Mouse (Mus musculus): ENCODE measurements around the gene Slco4c1.

The Slco4c1 gene

DNA sequence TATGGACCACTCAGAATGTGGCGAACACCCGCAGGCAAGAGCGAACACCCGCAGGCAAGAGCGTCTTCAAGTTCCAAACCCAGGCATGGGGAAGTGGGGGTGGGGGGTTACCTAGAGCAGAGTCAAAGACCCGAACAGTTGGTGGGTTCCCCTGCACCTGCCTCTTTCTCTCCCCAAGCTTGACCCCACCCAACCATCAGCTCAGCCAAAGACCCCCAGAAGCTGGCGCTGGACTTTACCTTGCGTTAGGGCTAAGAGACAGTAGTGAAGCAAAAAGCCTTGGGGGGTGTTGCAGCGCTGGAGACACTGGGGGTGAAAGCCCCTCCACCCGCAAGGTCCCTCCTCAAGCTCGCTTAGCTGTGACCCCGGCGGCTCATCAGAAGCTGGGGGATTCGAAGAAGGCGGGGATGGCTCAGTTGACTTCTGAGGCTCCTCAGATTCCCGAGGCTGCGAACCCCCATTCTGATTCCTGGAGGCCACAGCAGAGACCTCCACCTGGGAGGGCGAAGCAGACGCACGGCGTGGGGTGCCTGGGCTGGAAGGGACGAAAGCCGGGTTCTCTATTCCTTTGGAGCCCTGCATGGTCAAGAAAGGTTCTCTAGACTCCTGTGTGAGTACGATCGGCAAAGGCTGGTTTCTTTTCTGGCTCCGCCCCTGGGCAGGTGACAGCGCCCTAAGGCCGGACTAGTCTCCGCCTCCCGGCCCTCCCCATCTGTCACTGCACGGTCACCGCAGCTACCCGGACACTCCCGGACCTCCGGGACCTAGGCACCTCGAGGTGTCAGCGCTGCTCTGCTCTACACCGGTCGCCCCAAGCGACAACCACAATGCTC is at the start of gene Slco4c1:
TSS of gene Slco4c1 (minus strand) at position 644 of the 833 bp plus-strand sequence.
- peak; percentile 72 to 74 for DNase-seq

DNA sequence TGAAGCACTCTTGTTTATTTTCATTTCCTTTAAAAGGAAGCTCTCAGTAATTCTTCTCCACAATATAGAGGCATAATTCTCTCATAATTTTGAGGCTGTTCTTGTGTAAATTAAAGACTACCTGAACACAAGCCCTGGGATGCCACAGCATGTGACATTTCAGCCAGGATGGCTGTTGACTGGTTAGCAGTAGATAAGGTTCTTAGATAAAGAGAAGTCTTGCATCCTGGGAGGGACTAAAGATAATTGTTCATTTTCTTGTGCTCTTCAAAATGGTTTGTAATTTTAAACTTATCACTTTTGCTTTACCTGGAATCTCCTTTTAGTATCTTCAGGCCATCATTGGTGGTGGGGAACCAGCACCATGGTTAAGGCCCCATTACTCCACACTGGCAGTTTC is 45.4 kb upstream of the Slco4c1 start:
- no peak for DNase-seq

DNA sequence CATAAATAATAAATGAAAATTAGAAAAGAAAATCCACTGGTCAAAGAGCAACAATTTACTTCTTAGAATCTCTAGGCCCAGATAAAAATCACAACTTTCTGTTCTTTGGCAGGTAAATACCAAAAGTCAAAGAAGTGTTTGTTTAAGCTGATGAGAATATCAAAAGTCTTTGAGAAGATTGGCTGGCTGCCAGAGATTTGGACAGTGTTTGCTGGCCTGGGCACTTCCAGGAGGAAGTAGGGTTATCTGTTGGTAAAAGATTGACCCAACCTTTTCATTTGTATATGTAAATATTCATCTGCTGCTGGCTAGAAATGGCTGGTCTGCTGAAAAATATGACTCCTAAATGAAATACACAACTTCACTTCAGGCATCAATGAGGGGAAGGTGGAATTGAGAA is 11.8 kb upstream of the Slco4c1 start:
- DNase-seq, result no peak

DNA sequence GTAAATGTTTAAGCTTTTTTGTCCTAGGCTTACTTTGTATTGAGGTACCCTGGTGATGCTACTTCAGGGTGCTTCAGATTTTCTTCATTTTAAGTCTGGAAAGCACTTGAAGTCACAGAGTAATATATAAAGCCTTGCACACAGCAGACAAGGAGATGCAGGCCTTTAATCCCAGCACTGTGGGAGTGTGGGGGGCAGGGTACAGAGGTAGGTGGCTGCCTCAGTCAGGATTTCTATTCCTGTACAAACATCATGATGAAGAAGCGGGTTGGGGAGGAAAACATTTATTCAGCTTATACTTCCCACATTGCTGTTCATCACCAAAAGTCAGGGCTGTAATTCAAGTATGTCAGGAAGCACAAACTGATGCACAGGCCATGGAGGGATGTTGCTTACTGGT is 6.6 kb upstream of the Slco4c1 start:
- DNase-seq, result no peak

DNA sequence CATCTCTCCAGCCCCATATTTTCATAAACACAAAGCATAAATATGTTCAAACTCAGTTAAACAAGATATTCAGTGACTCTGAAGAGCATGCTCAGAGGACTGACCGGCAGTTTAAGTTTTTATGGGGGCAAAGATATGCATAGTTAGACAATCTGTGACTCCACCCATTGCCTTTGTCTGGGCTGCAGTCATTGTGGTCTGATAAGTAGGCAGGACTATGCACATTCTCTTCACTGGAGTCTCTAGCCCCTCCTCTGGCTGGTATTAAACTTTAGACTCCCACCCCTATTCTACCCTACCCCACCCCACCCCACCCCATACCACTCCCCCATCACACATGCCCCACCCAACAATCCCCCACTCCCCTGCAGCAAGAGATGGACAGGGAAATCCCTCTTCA is 4.1 kb upstream of the Slco4c1 start:
- no peak for DNase-seq

DNA sequence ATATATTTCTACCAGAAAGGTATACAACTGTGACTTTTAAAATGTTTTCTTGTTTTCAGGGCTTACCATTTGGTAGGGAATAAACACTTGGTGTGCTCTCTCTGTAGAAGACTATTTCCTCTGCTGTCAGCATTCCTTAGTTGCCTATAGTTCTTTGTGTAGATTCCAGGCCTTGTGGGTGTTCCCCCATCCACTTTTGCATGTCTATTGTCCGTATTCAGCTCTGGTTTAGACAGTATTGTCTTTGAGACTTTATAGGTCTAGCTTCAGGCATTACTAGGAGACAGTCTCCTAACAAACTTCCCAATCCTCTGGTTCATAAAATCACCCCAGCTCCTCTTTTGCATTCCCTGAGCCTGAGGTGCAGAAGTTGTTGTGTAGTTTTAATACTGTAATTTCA is 2.7 kb upstream of the Slco4c1 start:
- DNase-seq, result no peak

DNA sequence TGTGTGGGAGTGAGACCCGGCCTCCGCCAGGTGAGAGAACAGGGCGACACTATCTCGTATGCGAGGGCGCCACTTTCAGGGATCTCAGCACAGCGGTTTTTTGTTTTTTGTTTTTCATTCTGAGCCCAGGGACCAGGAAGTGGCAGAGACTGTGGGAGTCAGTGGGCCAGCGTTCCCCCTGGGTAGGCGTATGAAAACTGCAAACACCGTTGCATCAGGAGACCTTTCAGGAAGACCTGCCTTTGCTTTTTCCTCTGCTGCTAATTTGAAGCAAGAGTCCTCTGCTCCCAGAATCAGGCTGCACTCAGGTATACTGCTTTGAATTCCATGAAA is 356 bp upstream of the Slco4c1 start:
- DNase-seq, result no peak

DNA sequence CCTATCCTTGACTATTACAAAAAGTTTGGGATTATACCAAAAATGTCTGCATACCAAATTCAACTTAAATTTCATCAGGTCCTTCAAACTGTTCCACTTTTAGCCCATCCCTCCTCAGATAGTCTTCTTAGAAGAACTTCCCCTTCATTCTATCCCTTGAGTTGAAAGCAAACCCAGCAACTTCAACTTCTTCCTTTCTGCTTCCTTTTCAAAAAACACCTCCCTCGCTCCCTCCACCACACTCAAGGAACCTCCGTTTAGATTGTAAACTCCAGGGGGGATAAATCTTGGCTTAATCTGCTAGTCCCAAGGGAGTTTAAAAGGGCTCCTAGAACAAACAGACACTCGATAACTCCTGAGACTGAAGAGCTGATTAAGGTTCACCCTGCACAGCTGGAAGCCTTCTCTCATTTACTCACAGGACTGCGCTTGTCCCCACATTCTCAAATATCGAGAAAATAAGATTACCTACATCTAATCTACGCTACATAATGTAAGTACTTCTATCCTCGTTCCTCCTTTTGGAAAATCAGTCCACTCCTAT is 1.1 kb downstream of the Slco4c1 start:
- peak in 1 of 2 experiments; percentile 9 for DNase-seq

DNA sequence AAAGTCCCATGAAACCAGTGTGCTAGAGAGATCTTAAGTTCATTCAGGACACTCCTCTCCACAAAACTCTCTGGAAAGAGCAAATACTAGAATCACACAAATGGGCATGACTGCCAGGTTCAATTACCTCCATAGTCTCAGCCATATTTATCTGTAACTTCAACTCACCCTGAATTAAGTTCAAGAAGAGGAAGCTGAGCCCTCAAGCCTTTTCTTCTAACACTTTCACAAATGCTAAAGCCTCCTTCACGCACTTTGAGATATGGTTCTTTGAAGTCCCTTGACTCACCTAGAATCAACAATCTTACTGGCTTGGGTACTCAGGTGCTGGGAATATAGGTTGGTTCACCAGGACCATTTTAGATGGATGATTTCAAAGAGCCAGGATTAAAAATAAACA is 3.2 kb downstream of the Slco4c1 start:
- DNase-seq, result no peak

DNA sequence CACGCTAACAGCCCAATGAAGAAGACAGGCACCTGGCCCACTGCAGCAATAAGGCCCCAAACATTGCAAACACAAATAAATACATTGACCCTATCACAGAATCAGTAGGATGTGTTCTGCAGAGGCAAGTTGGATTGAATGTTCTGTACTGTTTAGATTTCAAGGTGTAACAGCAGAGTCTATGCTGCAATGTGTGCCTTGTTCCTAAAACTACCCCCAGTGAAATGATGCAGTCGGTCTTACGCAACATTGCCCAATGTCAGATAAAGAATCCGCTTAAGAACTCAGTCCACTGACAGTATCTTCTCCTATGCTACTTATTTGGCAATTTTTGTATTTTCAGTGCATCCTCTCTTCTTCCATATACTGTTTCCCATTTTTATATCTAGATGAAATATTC is 6.0 kb downstream of the Slco4c1 start:
- no peak for DNase-seq

DNA sequence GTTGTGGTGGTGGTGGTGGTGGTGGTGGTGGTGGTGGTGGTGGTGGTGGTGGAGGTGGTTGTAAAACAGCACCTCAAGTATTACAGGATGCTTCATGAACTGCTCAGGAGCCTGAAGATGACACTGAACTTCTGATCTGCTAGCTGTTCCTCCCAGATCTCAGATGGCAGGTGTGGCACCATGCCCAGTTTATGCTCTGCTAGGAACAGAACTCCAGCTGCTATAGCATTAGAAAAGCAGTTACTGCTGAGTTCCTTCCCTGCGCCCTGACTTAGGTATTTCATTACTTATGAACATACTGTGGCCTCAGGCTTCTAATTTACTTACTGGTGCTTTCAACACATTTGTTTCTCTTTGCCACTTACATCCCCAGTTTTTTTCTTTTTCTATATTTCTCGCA is 7.9 kb downstream of the Slco4c1 start:
- peak; percentile 34 to 55 for DNase-seq

DNA sequence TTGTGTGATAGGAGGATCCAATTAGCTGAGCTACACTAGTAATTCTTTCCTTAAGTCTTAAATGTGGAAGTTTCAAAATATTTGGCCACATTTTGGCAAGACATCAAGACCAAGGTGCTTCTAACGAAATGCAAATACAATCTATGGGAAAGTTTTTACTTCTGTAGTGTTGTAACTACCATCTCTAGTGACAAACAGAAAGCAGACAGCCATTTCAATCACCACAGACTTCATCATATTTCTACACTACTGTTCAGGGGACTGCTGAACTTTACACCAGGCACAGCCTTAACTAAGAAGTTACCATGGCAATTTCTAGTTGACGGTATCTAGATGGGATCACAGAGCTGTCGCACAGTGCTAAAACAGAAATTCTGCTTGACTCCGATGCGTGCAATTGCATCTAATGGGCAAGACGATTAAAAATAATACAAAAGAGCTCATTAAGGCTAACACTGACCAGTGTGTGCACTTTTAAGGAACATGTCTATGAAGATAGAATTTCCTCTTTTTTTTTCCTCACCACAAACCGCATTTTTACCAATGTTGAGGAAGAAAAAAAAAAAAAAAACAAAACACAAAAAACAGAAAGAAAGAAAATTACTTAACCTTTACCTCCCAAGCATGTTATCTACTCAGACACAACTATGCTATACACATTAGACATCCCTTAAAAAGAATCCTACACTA is 11.8 kb downstream of the Slco4c1 start:
- no peak for DNase-seq

DNA sequence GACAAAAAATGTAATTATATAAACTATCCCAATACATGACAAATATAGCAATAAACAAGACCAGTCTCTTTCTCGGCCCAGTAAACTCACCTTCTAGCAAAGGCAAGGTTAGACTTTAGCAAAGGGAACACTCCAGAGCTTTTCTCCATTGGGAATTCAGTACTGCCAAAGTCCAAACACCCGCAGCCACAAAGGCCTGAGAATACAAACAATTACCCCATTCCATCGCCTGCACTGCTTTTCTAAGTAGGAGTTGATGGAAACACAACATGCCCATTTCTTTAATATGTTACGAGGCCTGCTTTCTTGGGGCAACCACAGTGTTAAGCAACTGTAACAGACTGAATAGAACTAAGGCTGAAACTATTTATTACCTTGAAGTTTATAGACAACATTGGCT is 18.4 kb downstream of the Slco4c1 start:
- no peak for DNase-seq

DNA sequence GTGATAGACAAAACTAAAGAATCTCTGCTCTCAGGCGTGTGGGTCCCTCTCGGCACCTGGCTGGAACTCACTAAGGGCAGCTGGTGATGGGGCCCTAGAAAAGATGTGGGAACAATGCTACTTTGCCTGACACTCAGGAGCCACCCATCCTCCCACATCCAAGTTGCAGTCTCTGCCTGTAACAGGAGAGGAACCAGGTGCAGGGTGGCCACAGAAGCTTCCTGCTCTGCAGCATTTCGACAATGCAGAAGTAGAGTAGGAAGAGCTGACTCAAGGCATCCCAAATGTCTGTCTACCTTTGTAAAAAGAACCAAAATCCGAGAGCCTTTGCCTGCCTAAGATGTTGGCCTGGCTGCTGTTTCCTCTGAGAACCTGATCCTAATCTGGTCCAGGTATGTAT is 22.9 kb downstream of the Slco4c1 start:
- DNase-seq, result no peak

DNA sequence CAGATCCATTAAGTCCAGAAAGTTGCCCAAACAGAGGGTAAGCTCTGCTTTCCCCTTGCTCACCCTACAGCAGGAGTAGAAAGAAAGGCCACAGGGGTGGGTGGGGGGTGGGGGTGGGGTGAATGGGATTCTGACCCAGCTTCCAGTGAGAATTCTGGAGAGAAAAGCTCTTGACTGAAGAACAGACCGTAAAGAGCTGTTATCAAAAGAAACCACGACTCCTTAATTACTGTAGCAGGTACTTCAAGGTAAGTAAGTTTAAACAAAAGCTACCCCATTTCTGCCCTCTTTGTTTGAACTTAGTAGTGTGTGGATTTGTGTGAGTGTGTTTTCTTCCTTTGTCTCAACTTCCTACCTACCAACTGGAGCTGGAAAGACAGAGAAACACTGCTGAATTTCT is 23.4 kb downstream of the Slco4c1 start:
- DNase-seq, result no peak

DNA sequence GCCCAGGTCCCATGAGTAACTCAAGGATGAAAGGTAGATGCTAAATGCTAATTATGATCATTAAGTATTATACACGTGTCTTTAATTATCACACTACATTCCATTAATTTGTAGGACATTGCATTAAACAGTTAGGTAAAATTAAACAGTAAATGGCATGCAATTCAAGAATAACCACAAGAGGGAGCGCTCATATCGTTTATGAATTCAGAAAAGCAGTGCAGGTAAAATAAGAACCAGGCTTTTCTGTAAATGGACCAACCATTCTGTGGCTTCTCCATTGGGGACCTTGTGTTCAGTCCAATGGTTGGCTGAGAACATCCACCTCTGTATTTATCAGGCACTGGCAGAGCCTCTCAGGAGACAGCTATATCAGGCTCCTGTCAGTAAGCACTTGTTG is 25.2 kb downstream of the Slco4c1 start:
- peak; percentile 43 to 70 for DNase-seq

DNA sequence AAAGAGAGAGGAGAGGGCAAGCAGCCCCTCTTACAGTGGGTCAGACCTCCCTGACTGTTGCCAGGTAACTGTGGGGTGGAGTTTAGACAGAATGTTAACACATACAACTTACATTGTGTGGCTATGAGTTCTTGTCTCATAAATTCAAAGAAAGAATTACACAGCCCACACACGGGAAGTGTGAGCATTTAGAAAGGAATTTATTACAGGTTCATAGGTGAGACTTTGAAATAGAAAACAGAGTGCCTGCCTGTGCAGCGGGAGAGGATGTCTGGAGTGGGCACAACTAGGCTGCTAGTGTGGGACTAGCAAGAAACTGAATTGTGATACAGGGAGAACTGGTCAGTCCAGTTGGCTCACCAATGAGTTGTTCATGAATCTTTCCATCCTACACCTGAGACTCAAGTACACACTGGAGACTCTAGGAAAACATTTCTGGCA is 66.7 kb downstream of the Slco4c1 start:
- no peak for DNase-seq

DNA sequence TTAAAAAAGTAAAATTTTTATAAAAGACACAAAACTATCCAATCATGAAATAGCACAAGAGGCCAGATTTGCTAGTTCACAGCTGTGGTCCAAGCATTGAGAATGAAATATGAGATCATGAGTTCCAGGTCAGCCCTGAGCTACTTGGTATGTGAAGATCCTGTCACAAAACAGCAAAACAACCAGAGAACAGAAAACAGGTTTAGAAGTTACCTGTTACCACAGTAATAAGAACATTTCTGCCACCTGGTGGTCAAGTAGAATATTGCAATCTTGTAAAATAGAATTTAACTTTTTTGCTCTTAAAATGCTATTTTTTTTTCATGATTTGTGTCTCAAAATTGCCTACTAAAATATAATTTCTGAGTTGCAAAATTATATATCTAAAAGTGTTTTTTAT is 70.4 kb downstream of the Slco4c1 start:
- peak; percentile 5 to 60 for DNase-seq

DNA sequence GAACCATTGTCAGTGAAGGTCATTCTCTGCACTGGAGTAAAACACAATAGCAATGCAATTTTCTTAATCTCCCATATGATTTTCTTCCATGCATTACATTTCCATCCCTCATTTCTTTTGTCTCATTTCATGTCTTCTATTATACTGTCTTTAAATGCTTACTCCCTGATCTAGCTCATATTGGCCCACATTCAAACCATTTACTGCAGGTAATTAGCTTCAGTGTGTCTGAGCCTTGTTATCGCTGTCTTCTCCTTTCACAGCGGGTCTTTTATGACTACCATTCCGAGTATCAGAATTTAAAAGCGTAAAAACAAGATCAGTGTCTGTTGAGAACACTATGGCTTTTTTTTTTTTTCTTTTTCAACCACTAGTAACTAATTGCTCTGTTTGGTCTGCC is 77.3 kb downstream of the Slco4c1 start:
- DNase-seq, result no peak

DNA sequence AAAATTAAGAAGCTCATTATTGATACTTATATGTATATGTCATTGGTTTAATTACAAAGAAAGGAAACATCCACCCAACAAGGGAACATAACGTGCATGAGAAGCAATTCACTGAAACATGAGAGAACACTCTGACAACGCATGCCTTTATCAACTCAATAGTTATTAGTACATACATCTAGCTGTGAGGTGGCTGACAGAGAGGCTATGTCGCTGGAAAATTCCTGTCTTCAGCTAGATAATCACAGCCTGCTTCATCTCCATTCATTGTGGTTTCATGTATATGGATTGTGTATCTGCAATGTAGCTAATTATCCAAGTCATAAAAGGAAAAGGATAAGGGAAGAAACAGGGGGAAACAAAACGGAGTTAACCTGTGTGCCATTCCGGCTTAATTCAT is 77.7 kb downstream of the Slco4c1 start:
- no peak for DNase-seq

DNA sequence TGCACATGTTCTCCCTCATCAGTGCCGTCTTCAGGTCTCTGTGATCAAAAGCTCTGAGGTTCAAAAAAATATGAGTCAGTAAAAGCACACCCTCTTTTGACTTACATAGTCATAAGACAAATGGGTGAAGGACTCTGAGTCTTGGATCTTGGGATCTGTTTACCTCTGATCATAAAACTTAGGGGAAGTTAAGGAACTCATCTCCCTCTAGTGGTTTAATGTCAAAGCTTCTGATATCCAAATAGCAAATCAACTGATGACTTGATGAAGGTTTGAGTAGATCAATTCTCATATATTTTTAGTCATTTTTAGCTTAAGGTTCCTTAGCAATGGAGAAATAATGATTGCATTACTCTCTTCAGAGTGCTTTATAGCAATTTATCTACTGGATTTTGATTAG is 82.7 kb downstream of the Slco4c1 start:
- DNase-seq, result no peak

DNA sequence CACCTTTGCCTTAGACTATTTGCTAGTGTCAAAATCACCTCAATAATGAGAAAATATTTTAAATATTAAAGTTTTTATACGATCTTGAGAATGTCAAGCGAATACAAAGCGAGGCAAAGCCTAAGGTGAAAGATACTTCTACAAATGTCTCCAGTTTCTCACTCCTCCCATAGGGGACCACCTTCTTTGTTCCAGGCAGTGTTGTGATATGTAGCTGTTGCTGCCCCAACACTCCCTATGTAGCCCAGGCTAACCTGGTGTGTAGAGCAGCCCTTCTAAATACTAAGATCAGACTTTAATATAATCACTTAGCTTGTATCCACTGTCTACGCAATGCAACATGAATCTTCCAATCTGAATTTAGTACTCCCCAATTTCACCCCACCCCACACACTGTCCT is 97.8 kb downstream of the Slco4c1 start:
- DNase-seq, result no peak

DNA sequence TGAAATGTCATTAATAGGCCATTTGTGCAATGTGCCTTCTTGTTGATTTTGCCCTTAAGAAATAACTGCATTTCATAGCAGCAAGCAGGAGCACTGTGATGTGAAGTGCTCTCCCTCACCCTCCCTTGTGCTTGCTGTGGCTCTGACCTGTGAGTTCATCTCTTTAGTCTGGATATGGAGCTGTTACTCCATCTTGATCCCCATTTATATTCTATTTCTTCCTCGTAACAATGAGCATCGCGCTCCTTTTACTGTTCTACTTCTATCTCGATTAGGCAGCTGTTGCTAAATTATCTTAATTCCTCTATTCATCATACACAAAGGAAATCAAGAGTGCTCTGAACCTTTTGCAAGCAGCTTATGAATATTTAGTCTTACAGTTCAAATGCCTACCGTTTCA is 98.3 kb downstream of the Slco4c1 start:
- DNase-seq, result no peak

DNA sequence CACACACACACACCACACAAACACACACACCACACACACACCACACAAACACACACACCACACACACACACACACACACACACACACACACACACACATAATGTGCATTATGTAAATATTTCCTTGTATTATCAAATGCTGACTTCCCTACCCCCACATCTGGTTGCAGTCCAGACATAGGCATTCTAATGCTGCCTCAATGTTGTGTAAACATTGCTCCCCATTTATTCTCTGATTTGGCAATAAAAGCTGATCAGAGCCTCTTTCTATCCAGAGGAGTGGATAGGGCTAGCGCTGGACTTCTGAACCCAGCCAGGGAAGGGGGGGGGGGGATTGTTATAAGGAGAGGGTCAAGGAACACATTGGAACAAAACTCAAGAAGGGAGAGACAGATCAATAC is 101.7 kb downstream of the Slco4c1 start:
- DNase-seq, result no peak
